Mouse (Mus musculus) megakaryocyte, embryonic 14.5 days (primary cell): ENCODE results near the gene Med19.

Source experiments
- FLI1 ChIP-seq: IDR thresholded peaks from 2 replicates; pipeline ENCODE4 v1.6.1; 2012; ENCODE audit warnings: low read length, inconsistent platforms, mixed read lengths
- GATA1 ChIP-seq: IDR thresholded peaks from 3 replicates; pipeline ENCODE4 v1.6.1; 2012; ENCODE audit warnings: mixed read lengths, low read length, inconsistent platforms, borderline replicate concordance

DNA sequence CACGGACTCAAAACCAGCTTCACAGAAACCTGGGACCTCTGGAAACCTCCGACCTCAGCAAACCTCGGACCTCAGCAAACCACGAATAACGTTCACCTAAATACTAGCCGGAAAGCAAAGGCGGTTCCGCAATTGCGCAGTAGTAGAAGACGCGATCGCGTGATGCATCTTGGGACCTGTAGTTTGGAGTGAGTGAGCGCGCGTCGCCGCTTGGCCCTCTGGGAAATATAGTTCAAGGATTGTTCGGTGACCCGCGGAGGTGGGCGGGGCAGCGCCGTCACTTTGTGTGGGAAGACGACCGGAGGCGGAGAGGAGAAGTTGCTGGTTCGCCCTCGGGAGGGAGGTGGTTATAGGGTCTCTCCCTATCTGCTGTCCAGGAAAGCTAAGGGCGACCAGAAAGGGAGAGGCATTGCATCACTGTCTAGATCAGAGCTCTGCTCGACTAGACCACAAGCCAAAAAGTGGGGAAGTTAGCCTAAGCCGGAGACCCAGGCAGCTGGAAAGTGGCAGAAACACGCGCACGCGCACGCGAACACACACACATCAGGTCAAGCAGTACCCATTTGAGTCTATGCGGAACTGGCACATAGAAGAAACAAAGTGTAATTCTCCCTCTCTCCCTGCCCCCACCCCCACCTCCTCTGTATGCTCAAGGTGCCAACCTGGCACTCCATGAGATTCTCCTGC is 49.1 kb downstream of the Med19 start, which contains the start of gene Clp1:
- TF ChIP-seq FLI1 (no peak), GATA1 (no peak)
